Mouse (Mus musculus) heart, adult 2 months (tissue): ENCODE measurements around the gene Suds3. TPM values are rescaled to one million over a fixed set of nuclear protein-coding genes. Genes with fewer than 3 reads are reported as not detected.

Experiments
- DNase-seq, 2 experiments: peaks; one replicate each; pipeline ENCODE4 v3.0.0; 2021
- H3K27ac ChIP-seq: fragments of 200-600 bp; 2 replicates; pipeline ENCODE4 v1.8.1; 2022
- H3K27me3 ChIP-seq: fragments of 200-500 bp; 2 replicates; pipeline ENCODE4 v1.6.1; 2012; ENCODE audit warnings: mild to moderate bottlenecking, low read length, inconsistent platforms, mixed read lengths; ENCODE audit not compliant: control insufficient read depth, insufficient read depth
- H3K36me3 ChIP-seq: fragments of 200-500 bp; 2 replicates; pipeline ENCODE4 v1.6.1; 2012; ENCODE audit warnings: low read length, inconsistent platforms; ENCODE audit not compliant: control insufficient read depth, insufficient read depth
- H3K4me1 ChIP-seq: fragments of 200-500 bp; 2 replicates; pipeline ENCODE4 v1.6.1; 2011; ENCODE audit warnings: low read length; ENCODE audit not compliant: control insufficient read depth, insufficient read depth
- H3K4me3 ChIP-seq: fragments of 200-600 bp; 2 replicates; pipeline ENCODE4 v1.8.1; 2022
- H3K79me2 ChIP-seq: fragments of 200-500 bp; replicated peaks from 2 replicates; pipeline ENCODE4 v1.6.1; 2012; ENCODE audit warnings: mild to moderate bottlenecking, inconsistent platforms, low read length, moderate library complexity, mixed read lengths; ENCODE audit not compliant: control insufficient read depth, insufficient read depth
- H3K9ac ChIP-seq: fragments of 200-500 bp; 2 replicates; pipeline ENCODE4 v1.6.1; 2012; ENCODE audit warnings: low read depth, mild to moderate bottlenecking, control low read depth, inconsistent platforms, low read length, mixed read lengths
- CTCF ChIP-seq: fragments of 200-600 bp; IDR thresholded peaks from 2 replicates; pipeline ENCODE4 v1.8.1; 2022; ENCODE audit warnings: antibody characterized with exemption, mild to moderate bottlenecking, moderate library complexity
- EP300 ChIP-seq: fragments of 200-500 bp; IDR thresholded peaks from 2 replicates; pipeline ENCODE4 v1.6.1; 2011; ENCODE audit warnings: low read depth, low read length, control low read depth; ENCODE audit not compliant: insufficient read depth
- POLR2A ChIP-seq: fragments of 200-500 bp; IDR thresholded peaks from 2 replicates; pipeline ENCODE4 v1.6.1; 2011; ENCODE audit warnings: mild to moderate bottlenecking, low read depth, low read length, control low read depth; ENCODE audit not compliant: insufficient read depth
- WGBS: fragments of 180-500 bp; shearing (Covaris S2); methylation state at CpG from one replicate; pipeline ENCODE4 v1.1.7; 2018; 5-methylcytosine and 5-hydroxymethylcytosine counted together
- intact Hi-C: fragments of 180-260 bp; cut with DNase I; formaldehyde crosslinking; loops from one replicate; pipeline ENCODE4 v1.15.1; 2025
- polyA plus RNA-seq: library from polyadenylated mRNA; depleted of rRNA; stranded (reverse); fragments of >200 nt; gene quantifications from 2 replicates; pipeline ENCODE4 v1.2.3, GENCODE M21; 2012
- total RNA-seq, 2 experiments: library from RNA; stranded (reverse); gene quantifications; 2 replicates each; pipeline ENCODE4 v1.2.3; 2021

Suds3 gene
- total and polyA plus RNA-seq, 3 experiments, result 44.7 to 112 (median 76.8) TPM

DNA sequence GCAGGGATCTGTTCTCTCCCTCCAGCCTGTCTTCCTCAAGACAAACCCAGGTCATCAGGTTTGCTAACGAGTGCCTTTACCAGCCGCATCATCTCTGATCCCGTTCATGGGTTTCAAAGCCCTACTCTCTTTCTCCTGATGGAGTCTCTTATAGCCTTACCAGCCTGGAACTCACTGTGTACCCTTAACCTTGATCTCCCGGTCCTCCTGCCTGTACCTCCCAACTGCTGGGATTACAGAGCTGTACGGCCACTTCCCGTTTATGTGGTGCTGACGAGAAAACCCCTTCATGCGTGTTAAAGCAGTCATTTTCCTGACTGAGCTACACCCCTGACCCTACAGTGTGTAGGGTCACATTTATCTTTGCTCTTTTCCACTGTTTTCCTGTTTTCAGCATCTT lies 43.4 kb upstream of the Suds3 start:
- Histone ChIP-seq H3K4me1 (peaks cover 3% of the 10 kb centered on the region), H3K9ac (no peak overlapping the region), H3K4me3 (no peak overlapping the region), H3K79me2 (no peaks in the 10 kb centered on the region), H3K36me3 (no peaks in the 10 kb centered on the region), H3K27me3 (no peaks in the 10 kb centered on the region), H3K27ac (peak overlapping the region; percentile 28)
- no peak for TF ChIP-seq CTCF
- TF ChIP-seq EP300, result no peak
- no peak for TF ChIP-seq POLR2A
- WGBS, result 66% methylated on average over 8 of the region's 8 CpGs
- no peak for DNase-seq
- intact Hi-C loops, result loop anchor here (5.0 kb wide), 1 partner anchor 37 kb away; the partner anchor contains the start of gene Taok3

DNA sequence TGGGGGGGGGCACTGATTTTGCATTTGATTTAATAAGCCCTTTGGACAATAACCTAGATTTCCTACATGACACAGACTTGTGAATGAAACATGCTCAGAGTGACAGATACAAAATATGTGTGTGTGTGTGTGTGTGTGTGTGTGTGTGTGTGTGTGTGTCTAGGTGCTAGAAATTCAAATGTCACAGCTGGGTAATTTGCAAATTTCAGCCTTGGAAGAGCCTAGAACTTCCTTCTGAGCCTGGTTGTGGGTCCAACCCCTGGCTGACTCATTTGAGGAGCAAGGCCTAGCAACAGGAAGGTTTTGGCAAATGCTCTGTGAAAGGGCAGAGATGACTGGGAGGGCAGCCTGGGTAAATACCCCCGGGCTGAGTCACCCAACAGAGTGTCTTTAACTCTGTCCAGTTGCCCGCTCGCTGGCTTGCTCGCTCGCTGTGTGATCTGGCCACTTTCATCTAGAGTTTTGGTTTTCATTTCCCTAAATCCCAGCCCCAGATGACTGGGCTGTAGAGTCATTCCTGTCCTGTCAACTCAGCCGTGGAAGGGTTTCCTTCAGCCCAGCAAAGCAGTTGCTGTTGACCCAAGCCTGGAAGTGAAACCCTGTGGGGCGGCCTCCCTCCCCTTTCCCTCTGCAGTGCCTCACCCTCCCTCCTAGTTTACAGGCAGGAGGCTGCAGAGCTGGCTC lies 42.6 kb upstream of the Suds3 start:
- WGBS, result 80% methylated on average over 7 of the region's 7 CpGs
- peak overlapping the region; percentile 48 for H3K27ac ChIP-seq
- H3K4me3 ChIP-seq, result no peak overlapping the region
- no peaks in the 10 kb centered on the region for H3K79me2 ChIP-seq
- H3K27me3 ChIP-seq, result no peaks in the 10 kb centered on the region
- no peak for TF ChIP-seq POLR2A
- no peak for TF ChIP-seq EP300
- no peak for TF ChIP-seq CTCF
- H3K9ac ChIP-seq, result no peak overlapping the region
- H3K36me3 ChIP-seq, result no peaks in the 10 kb centered on the region
- H3K4me1 ChIP-seq, result peaks cover 6% of the 10 kb centered on the region
- intact Hi-C loops, result loop anchor here (5.0 kb wide), 1 partner anchor 36 kb away; the partner anchor contains the start of gene Taok3
- DNase-seq, result peak; percentile 46 to 78

DNA sequence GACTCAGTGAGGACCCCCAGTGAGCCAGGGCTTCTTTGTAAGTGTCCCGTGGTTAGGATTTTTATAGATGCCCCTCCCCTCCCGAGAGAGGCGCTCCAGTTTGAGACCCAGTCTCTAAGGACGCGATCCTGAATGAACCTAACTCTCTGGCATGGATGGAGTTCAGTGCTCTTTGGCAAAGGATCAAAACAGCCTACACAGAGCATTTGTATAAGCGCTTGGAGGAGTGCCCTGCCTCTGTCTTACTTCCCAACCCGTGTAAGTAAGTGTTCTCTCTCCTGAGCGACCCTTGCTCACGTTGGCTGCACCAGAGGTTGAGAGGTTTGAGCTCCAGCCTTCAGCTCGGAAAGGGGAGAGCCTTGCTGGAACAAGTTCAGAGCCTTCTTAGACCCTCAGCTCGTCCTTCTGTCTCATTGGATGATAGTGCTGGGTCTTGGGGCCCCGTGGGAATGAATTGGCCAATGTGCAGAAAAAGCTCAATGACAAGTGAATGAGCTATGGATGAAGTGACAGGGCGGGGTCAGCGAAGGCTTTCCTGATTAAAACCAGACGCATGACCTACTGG lies 37.7 kb upstream of the Suds3 start:
- 56% methylated on average over 15 of the region's 15 CpGs for WGBS
- TF ChIP-seq CTCF (no peak), EP300 (no peak)
- Histone ChIP-seq H3K79me2 (no peaks in the 10 kb centered on the region), H3K27me3 (no peaks in the 10 kb centered on the region), H3K36me3 (no peaks in the 10 kb centered on the region; the same call in 1 of the 2 replicates), H3K4me3 (no peak overlapping the region), H3K9ac (no peak overlapping the region; the same call in 1 of the 2 replicates), H3K27ac (peak overlapping the region; percentile 11; the same call in 1 of the 2 replicates), H3K4me1 (peaks cover 4% of the 10 kb centered on the region)
- peak; percentile 47 to 57 for DNase-seq
- intact Hi-C loops, result no loop called here

DNA sequence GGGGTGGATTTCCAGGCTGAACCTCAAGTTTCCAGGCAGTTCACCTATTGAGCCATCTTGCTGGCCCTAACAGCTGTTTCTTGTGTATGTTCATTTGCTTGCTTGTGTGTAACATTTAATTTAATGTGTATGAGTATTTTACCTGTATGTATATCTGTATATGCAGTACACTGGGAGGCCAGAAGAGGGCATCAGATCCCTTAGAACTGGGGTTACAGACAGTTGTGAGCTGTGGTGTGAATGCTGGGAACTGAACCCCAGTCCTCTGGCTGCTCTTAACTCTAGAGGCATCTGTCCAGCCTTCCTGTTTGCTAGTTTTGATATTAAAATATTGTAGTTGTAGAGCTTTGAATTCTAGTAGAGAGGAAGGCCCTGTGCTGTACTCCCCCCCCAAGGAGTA lies 37.0 kb upstream of the Suds3 start:
- Histone ChIP-seq H3K79me2 (no peaks in the 10 kb centered on the region), H3K36me3 (no peaks in the 10 kb centered on the region; the same call in 1 of the 2 replicates), H3K27ac (no peak overlapping the region; the same call in 1 of the 2 replicates), H3K4me3 (no peak overlapping the region), H3K27me3 (no peaks in the 10 kb centered on the region), H3K9ac (no peak overlapping the region), H3K4me1 (peaks cover 4% of the 10 kb centered on the region)
- intact Hi-C loops, result no loop called here
- DNase-seq, result no peak
- TF ChIP-seq EP300 (no peak), CTCF (peak; percentile 32)

DNA sequence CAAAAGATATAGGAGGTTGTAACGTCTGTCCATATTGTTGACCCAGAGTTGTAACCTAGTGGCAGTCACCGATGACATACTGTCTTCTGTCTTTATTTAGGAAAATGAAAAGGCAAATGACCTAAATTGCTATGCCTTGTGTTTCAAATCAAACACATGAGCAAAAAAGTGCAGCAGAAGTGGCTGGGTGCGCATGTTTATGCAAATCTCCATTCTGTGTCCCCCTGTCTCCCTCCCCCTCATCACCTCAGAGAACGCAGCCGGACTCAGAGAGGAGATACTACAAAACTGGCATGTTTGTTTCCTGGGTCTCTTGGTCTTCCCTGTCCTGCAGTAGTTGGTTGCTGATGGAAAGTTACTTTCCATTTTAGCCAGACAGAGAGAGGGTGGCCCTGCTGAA lies 34.2 kb upstream of the Suds3 start:
- no peaks in the 10 kb centered on the region; the same call in 1 of the 2 replicates for H3K36me3 ChIP-seq
- H3K27me3 ChIP-seq, result no peaks in the 10 kb centered on the region
- intact Hi-C loops, result no loop called here

More for the DNA sequence above, 34.2 kb upstream of the Suds3 start:
- no peak overlapping the region for H3K27ac ChIP-seq
- DNase-seq, result no peak
- no peak overlapping the region for H3K4me3 ChIP-seq
- no peaks in the 10 kb centered on the region for H3K79me2 ChIP-seq
- peaks cover 4% of the 10 kb centered on the region for H3K4me1 ChIP-seq
- no peak for TF ChIP-seq POLR2A
- no peak for TF ChIP-seq EP300
- TF ChIP-seq CTCF, result no peak
- no peak overlapping the region for H3K9ac ChIP-seq
- WGBS, result 84% methylated on average over 5 of the region's 5 CpGs
